Mouse (Mus musculus) forebrain, embryonic 14.5 days (tissue): ENCODE data around the gene Wapl. TPM values are rescaled to one million over a fixed set of nuclear protein-coding genes. Genes with fewer than 3 reads are reported as not detected.

Source experiments
- ATAC-seq: fragments of 200-750 bp; cut with Nextera tagmentation; 2 replicates; pipeline ENCODE4 v1.8.0; 2017; ENCODE audit warnings: mild to moderate bottlenecking, moderate library complexity
- DNase-seq: peaks from one replicate; pipeline ENCODE4 v3.0.0-alpha.2; 2015; ENCODE audit warnings: low spot score
- H3K27ac ChIP-seq: fragments of 300-500 bp; sonication (generic); 2 replicates; pipeline ENCODE4 v1.5.1; 2014; ENCODE audit warnings: low read depth, mild to moderate bottlenecking, control low read depth, low read length, moderate library complexity
- H3K27me3 ChIP-seq: fragments of 300-500 bp; sonication (generic); replicated peaks from 2 replicates; pipeline ENCODE4 v1.6.1; 2014; ENCODE audit warnings: low read length, control low read depth, mixed read lengths; ENCODE audit not compliant: control insufficient read depth, insufficient read depth
- H3K36me3 ChIP-seq: fragments of 300-500 bp; sonication (generic); 2 replicates; pipeline ENCODE4 v1.6.1; 2014; ENCODE audit warnings: low read length, control low read depth; ENCODE audit not compliant: control insufficient read depth, insufficient read depth
- H3K4me1 ChIP-seq: fragments of 300-500 bp; sonication (generic); 2 replicates; pipeline ENCODE4 v1.6.1; 2014; ENCODE audit warnings: antibody characterized with exemption, low read length, control low read depth; ENCODE audit not compliant: control insufficient read depth, insufficient read depth
- H3K4me2 ChIP-seq: fragments of 300-500 bp; sonication (generic); 2 replicates; pipeline ENCODE4 v1.6.1; 2014; ENCODE audit warnings: mild to moderate bottlenecking, control low read depth, low read length
- H3K4me3 ChIP-seq: fragments of 300-500 bp; sonication (generic); 2 replicates; pipeline ENCODE4 v1.5.1; 2014; ENCODE audit warnings: low read depth, low read length, control low read depth
- H3K9ac ChIP-seq: fragments of 300-500 bp; sonication (generic); 2 replicates; pipeline ENCODE4 v1.6.1; 2014; ENCODE audit warnings: mild to moderate bottlenecking, low read length, control low read depth, moderate library complexity
- H3K9me3 ChIP-seq: fragments of 300-500 bp; sonication (generic); replicated peaks from 2 replicates; pipeline ENCODE4 v1.6.1; 2016; ENCODE audit warnings: low read length, control low read depth, mixed read lengths; ENCODE audit not compliant: control insufficient read depth
- WGBS: fragments of 180-500 bp; shearing (Covaris S2); extraction: QIAGEN DNeasy Blood & Tissue Kit; methylation state at CpG from one replicate; pipeline ENCODE4 v1.1.7; 2014; 5-methylcytosine and 5-hydroxymethylcytosine counted together
- polyA plus RNA-seq: library from polyadenylated mRNA; unstranded; fragments of >200 nt; fragmentation: Nextera tagmentation; extraction: Ambion mirVana; gene quantifications from 2 replicates; pipeline ENCODE4 v1.2.1, GENCODE M21; 2014

Wapl gene
- polyA plus RNA-seq, 1 experiment from 2014 or later: 20.7 TPM

DNA sequence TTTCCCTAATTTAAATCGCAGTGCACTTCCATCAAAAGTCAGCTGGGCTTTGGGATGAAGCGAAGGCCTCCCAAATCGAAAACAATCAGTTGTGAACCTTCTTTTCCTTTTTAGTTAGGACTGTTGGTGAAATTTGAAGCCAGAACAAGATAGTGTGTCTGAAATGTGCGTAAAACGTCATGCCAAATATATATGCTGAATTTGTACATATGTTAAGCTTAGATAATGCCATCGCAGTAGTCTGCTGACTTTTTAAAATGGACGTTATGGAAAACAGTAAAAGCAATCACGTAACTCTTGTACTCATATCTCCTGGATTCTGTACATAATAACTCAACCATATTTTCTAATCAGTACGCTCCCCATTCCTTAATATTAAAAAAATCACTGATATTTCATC is 1.2 kb downstream of the Wapl start:
- 31% methylated on average over 9 of the region's 9 CpGs for WGBS
- ATAC-seq (no peak), DNase-seq (no peak)
- Histone ChIP-seq H3K27me3 (no peaks in the 10 kb centered on the region), H3K4me1 (peaks cover 8% of the 10 kb centered on the region), H3K9ac (peak overlapping the region; percentile 95), H3K27ac (no peak overlapping the region), H3K36me3 (peaks cover 10% of the 10 kb centered on the region), H3K4me2 (peak overlapping the region; percentile 91), H3K9me3 (no peaks in the 10 kb centered on the region), H3K4me3 (peak overlapping the region; percentile 96)

DNA sequence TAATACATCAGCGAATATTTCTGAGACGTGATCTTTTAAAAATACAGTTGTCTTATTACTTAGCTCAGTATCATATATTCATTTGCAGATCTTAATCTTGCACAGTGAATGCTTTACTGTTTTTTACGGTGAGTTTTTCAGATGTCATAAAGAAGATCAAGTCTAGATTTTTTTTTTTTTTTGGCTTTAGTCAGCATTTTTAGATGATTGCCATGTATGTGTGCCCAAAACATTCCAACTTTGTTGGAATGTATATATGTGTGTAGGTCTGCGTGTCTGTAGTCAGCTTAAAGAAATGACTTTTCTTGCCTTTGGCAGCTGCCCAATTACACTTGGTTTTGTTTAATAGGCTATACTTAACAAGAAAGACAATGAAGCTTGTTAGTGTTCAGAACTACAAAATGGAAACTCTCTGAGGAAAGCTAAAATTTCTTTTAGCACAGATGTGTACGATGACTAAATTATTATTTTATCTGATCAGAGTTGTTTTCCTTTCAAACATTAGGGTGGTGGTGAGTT is 1.7 kb downstream of the Wapl start:
- Histone ChIP-seq H3K9ac (no peak overlapping the region), H3K4me2 (peak overlapping the region; percentile 91), H3K9me3 (no peaks in the 10 kb centered on the region), H3K36me3 (peaks cover 10% of the 10 kb centered on the region), H3K27me3 (no peaks in the 10 kb centered on the region), H3K27ac (no peak overlapping the region), H3K4me1 (peaks cover 8% of the 10 kb centered on the region), H3K4me3 (peak overlapping the region; percentile 96; the same call in 1 of the 2 replicates)
- 68% methylated on average over 5 of the region's 5 CpGs for WGBS
- DNase-seq: no peak
- no peak for ATAC-seq

DNA sequence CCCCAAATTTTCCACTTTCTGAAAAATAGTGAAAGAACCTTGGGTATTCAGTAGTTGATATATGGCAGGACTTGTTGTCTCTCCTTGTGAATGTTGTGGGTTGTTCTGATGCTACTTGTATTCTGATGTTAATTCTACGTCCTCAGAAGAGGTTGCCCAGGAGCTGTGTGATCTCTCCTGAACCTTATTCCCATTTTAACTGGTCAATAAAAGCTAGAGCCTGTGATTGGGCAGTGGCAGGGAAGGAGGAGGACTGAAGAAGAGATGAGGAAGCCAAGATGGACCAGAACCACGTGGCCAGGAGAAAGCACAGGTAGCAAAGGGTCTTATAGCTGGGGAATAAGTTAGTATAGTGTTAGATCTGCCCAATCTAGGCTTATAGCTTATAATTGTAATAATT is 7.1 kb downstream of the Wapl start:
- no peak for DNase-seq
- ATAC-seq: no peak
- no peak overlapping the region for H3K9ac ChIP-seq
- no peaks in the 10 kb centered on the region for H3K4me1 ChIP-seq
- peaks cover 17% of the 10 kb centered on the region for H3K36me3 ChIP-seq
- H3K9me3 ChIP-seq: no peaks in the 10 kb centered on the region
- H3K4me3 ChIP-seq: no peak overlapping the region
- no peak overlapping the region for H3K27ac ChIP-seq
- H3K4me2 ChIP-seq: no peak overlapping the region
- WGBS: 75% methylated on average over 2 of the region's 2 CpGs
- H3K27me3 ChIP-seq: no peaks in the 10 kb centered on the region

DNA sequence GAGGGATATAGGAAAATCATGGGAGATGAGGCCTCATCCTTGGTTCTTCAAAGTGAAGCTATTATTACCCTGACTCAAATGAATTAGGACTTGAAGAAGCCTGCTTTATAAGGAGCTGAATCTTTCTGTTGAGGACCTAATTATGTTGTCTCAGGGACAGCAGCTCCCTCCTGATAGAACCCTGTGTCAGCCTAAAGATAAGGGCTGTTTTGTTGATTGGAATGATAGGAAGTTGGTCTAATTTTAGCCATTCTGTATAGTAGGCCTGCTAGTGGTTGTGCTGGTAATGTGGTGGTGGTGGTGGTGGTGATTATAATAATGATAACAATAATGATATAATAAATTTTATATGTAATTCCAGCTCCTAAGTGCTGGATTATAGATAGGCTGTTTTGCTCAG is 11.3 kb downstream of the Wapl start:
- Histone ChIP-seq H3K27ac (no peak overlapping the region), H3K4me1 (no peaks in the 10 kb centered on the region), H3K4me3 (no peak overlapping the region), H3K36me3 (peaks cover 7% of the 10 kb centered on the region; the same call in 1 of the 2 replicates), H3K27me3 (no peaks in the 10 kb centered on the region), H3K9ac (no peak overlapping the region), H3K4me2 (no peak overlapping the region), H3K9me3 (no peaks in the 10 kb centered on the region)
- ATAC-seq (no peak), DNase-seq (no peak)

DNA sequence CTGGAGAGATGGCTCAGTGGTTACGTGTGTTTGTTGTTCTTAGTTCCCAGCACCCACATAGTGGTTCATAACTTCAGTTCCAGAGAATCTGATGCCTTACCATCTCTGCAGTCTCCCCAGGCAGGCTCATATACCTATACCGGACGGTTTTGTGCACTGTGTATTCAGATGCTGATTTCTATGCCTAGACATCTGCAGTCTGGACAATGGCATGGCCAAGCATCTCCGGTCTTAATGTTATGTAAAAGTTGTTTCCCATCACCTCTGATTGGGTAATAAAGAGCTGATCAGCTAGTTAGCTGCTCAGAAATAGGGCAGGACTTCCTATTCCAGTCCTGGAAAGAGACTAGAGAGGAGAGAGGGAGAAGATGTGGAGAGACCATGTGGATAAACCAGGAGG is 20.2 kb downstream of the Wapl start:
- no peaks in the 10 kb centered on the region for H3K27me3 ChIP-seq
- ATAC-seq (no peak), DNase-seq (no peak)
- whole genome bisulfite sequencing: 98% methylated on average over 4 of the region's 4 CpGs
- H3K9me3 ChIP-seq: no peaks in the 10 kb centered on the region
- H3K4me1 ChIP-seq: no peaks in the 10 kb centered on the region
- H3K9ac ChIP-seq: no peak overlapping the region
- no peak overlapping the region for H3K27ac ChIP-seq
- H3K36me3 ChIP-seq: peaks cover 31% of the 10 kb centered on the region
- H3K4me2 ChIP-seq: no peak overlapping the region
- H3K4me3 ChIP-seq: no peak overlapping the region

DNA sequence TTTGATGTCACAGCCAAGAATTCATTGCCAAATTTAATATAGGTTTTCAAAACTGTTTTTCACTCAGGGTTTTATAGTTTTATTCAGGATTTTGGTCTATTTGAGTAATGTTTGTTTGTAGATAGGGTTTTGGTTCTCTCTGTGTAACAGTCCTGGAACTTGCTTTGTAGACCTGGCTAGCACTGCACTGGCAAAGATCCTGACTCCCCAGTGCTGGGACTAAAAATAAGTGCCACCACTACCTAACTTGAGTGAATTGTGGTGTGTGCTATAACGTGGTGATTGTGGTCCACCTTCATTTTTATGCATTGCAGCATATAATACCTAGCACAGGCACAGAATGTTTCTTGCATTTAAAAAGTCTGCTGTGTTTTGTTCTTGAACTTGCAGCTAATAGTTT is 23.6 kb downstream of the Wapl start:
- no peak overlapping the region for H3K4me3 ChIP-seq
- H3K4me1 ChIP-seq: no peaks in the 10 kb centered on the region
- DNase-seq (no peak), ATAC-seq (no peak)
- no peaks in the 10 kb centered on the region for H3K9me3 ChIP-seq
- H3K27ac ChIP-seq: no peak overlapping the region
- H3K27me3 ChIP-seq: no peaks in the 10 kb centered on the region
- 82% methylated on average over 1 of the region's 1 CpGs for WGBS
- no peak overlapping the region for H3K9ac ChIP-seq
- peaks cover 22% of the 10 kb centered on the region for H3K36me3 ChIP-seq
- no peak overlapping the region for H3K4me2 ChIP-seq

DNA sequence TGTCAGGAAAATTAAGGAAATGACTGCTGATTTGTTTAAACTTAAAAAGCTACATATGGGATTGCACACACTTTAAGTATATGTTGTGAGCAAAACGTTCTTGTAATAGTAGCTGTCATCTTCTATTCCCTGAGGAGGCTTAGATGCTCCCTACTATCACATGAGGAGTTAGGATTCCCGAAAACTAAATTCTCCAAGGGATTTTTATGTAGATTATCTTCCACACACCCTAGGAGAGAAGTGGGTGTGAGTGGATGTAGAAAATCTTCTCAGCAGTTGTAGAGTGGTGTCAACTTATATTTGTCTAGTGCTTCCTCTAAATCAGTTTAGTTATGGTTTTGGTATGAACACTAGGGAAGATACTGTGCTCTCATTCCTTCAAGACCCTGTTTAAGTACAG is 36.5 kb downstream of the Wapl start:
- H3K4me2 ChIP-seq: no peak overlapping the region
- ATAC-seq (no peak), DNase-seq (no peak)
- no peaks in the 10 kb centered on the region for H3K36me3 ChIP-seq
- no peak overlapping the region for H3K4me3 ChIP-seq
- no peak overlapping the region for H3K27ac ChIP-seq
- H3K4me1 ChIP-seq: no peaks in the 10 kb centered on the region
- no peaks in the 10 kb centered on the region for H3K27me3 ChIP-seq
- no peaks in the 10 kb centered on the region for H3K9me3 ChIP-seq
- 90% methylated on average over 2 of the region's 2 CpGs for WGBS
- no peak overlapping the region for H3K9ac ChIP-seq

DNA sequence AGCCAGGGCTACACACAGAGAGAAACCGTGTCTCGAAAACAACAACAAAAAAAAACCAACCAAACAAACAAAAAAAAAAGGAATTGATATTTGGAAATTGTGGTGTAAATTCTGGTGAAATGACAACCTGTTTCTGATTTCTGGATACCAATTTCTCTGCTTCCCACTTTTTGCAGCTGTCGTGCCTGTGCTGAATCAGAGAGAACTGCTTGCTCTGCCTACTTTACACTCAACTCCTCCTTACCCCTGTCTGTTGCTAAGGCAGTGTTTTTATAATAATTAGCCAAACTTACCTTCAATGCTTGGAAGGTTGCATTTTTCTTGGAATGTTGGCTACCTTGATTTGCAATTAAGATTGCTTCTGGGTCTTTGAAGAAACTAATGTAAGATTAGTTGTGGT is 38.3 kb downstream of the Wapl start:
- no peaks in the 10 kb centered on the region for H3K36me3 ChIP-seq
- no peak overlapping the region for H3K4me3 ChIP-seq
- no peak overlapping the region for H3K27ac ChIP-seq
- H3K4me2 ChIP-seq: no peak overlapping the region
- no peaks in the 10 kb centered on the region for H3K4me1 ChIP-seq
- DNase-seq (no peak), ATAC-seq (no peak)
- WGBS: 92% methylated on average over 3 of the region's 3 CpGs
- no peak overlapping the region for H3K9ac ChIP-seq
- H3K9me3 ChIP-seq: no peaks in the 10 kb centered on the region
- no peaks in the 10 kb centered on the region for H3K27me3 ChIP-seq

DNA sequence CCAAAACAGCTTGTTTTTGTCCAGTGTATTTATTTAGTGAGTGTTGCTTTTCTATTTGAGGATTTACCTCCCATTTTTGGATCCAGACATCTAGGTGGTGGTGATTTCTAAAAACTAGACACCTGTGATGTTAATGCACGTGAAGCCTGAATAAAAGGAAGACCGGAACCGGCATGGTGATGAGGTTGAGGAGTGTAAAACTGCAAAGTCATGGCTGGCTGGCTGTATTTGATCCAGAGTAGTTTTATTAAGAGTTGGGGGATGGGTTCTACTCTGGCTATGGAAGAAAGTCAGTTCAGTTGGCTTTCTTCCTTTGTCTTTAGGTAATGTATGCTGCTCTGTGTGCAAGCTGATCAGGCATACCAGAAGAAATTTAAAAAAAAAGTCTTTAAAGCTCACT is 39.1 kb downstream of the Wapl start:
- no peaks in the 10 kb centered on the region for H3K9me3 ChIP-seq
- H3K4me1 ChIP-seq: no peaks in the 10 kb centered on the region
- DNase-seq: no peak
- H3K9ac ChIP-seq: no peak overlapping the region
- no peak overlapping the region for H3K4me3 ChIP-seq
- no peaks in the 10 kb centered on the region for H3K36me3 ChIP-seq
- no peak for ATAC-seq
- no peak overlapping the region for H3K4me2 ChIP-seq
- WGBS: 93% methylated on average over 3 of the region's 3 CpGs
- H3K27ac ChIP-seq: no peak overlapping the region
- H3K27me3 ChIP-seq: no peaks in the 10 kb centered on the region
